Mouse (Mus musculus) midbrain, postnatal 0 days (tissue): ENCODE results near the gene Senp7. TPM values are rescaled to one million over a fixed set of nuclear protein-coding genes. Genes with fewer than 3 reads are reported as not detected.
"Not testable (repeated sequence)": the region's sequence is repeated elsewhere in the genome, so short reads cannot be mapped to it uniquely, and the experiment has no call there.

Experiments
- ATAC-seq: fragments of 200-750 bp; cut with Nextera tagmentation; 2 replicates; pipeline ENCODE4 v1.8.0; 2017; ENCODE audit warnings: moderate number of reproducible peaks, mild to moderate bottlenecking, moderate TSS enrichment, moderate library complexity; ENCODE audit not compliant: low FRiP score
- DNase-seq: peaks from one replicate; pipeline ENCODE4 v3.0.0-alpha.2; 2015; ENCODE audit warnings: low spot score
- H3K27ac ChIP-seq: fragments of 300-500 bp; sonication (generic); 2 replicates; pipeline ENCODE4 v1.5.1; 2014; ENCODE audit warnings: low read depth, mild to moderate bottlenecking, low read length, mixed read lengths
- H3K27me3 ChIP-seq: fragments of 300-500 bp; sonication (generic); 2 replicates; pipeline ENCODE4 v1.6.1; 2014; ENCODE audit warnings: low read length, control low read depth, mixed read lengths; ENCODE audit not compliant: insufficient read depth
- H3K36me3 ChIP-seq: fragments of 300-500 bp; sonication (generic); 2 replicates; pipeline ENCODE4 v1.6.1; 2014; ENCODE audit warnings: low read length, control low read depth, mixed read lengths; ENCODE audit not compliant: insufficient read depth
- H3K4me1 ChIP-seq: fragments of 300-500 bp; sonication (generic); 2 replicates; pipeline ENCODE4 v1.6.1; 2014; ENCODE audit warnings: mild to moderate bottlenecking, control low read depth, antibody characterized with exemption, low read length, mixed read lengths; ENCODE audit not compliant: insufficient read depth
- H3K4me2 ChIP-seq: fragments of 300-500 bp; sonication (generic); 2 replicates; pipeline ENCODE4 v1.6.1; 2014; ENCODE audit warnings: low read depth, mild to moderate bottlenecking, low read length, mixed read lengths; ENCODE audit not compliant: poor library complexity, severe bottlenecking
- H3K4me3 ChIP-seq: fragments of 300-500 bp; sonication (generic); 2 replicates; pipeline ENCODE4 v1.5.1; 2014; ENCODE audit warnings: low read depth, mild to moderate bottlenecking, low read length, moderate library complexity
- H3K9ac ChIP-seq: fragments of 300-500 bp; sonication (generic); replicated peaks from 2 replicates; pipeline ENCODE4 v1.6.1; 2014; ENCODE audit warnings: mild to moderate bottlenecking, low read length, moderate library complexity, mixed read lengths; ENCODE audit not compliant: poor library complexity, severe bottlenecking
- H3K9me3 ChIP-seq: fragments of 300-500 bp; sonication (generic); 2 replicates; pipeline ENCODE4 v1.6.1; 2016; ENCODE audit warnings: low read length, control low read depth
- CTCF ChIP-seq: IDR thresholded peaks from 2 replicates; pipeline ENCODE4 v1.5.1; 2016; ENCODE audit warnings: antibody characterized with exemption, mild to moderate bottlenecking
- WGBS: fragments of 180-500 bp; shearing (Covaris S2); extraction: QIAGEN DNeasy Blood & Tissue Kit; methylation state at CpG from one replicate; pipeline ENCODE4 v1.1.7; 2014; 5-methylcytosine and 5-hydroxymethylcytosine counted together
- polyA plus RNA-seq: library from polyadenylated mRNA; unstranded; fragments of >200 nt; fragmentation: Nextera tagmentation; extraction: Ambion mirVana; gene quantifications from 2 replicates; pipeline ENCODE4 v1.2.1, GENCODE M21; 2015
- total RNA-seq: library from RNA; depleted of rRNA; stranded (reverse); fragments of >200 nt; gene quantifications from 2 replicates; pipeline ENCODE4 v1.2.3, GENCODE M21; 2014

The Senp7 gene
- total and polyA plus RNA-seq, 2 experiments from 2014 or later = 26.7 to 34.7 TPM

GRCm38 (mm10) chr16:56090385-56090784 lies 42.2 kb downstream of the Senp7 start:
- H3K4me1 ChIP-seq = no peaks in the 10 kb centered on the region
- H3K9ac ChIP-seq = no peak overlapping the region
- H3K36me3 ChIP-seq = 0 out of 2 replicates have a peak, but pooled peaks cover 6% of the 10 kb centered on the region
- H3K4me3 ChIP-seq = no peak overlapping the region
- H3K4me2 ChIP-seq = no peak overlapping the region
- no peak for TF ChIP-seq CTCF
- H3K27me3 ChIP-seq = no peaks in the 10 kb centered on the region
- DNase-seq (no peak), ATAC-seq (no peak)
- no peaks in the 10 kb centered on the region for H3K9me3 ChIP-seq
- 92% methylated on average over 2 of the region's 2 CpGs for WGBS
- H3K27ac ChIP-seq = no peak overlapping the region

GRCm38 (mm10) chr16:56096401-56097018 lies 48.4 kb downstream of the Senp7 start:
- H3K36me3 ChIP-seq = peaks cover 15% of the 10 kb centered on the region

GRCm38 (mm10) chr16:56115706-56116105 lies 67.6 kb downstream of the Senp7 start:
- Histone ChIP-seq H3K27ac (no peak overlapping the region), H3K27me3 (no peaks in the 10 kb centered on the region), H3K9ac (no peak overlapping the region), H3K36me3 (0 out of 2 replicates have a peak, but pooled peaks cover 4% of the 10 kb centered on the region), H3K4me3 (no peak overlapping the region), H3K4me2 (no peak overlapping the region), H3K9me3 (no peaks in the 10 kb centered on the region), H3K4me1 (no peaks in the 10 kb centered on the region)
- 72% methylated on average over 3 of the region's 3 CpGs for WGBS
- ATAC-seq (no peak), DNase-seq (no peak)
- TF ChIP-seq CTCF = no peak

More at GRCm38 (mm10) chr16:56096401-56097018, 48.4 kb downstream of the Senp7 start:
- H3K4me3 ChIP-seq, H3K9me3 ChIP-seq, H3K9ac ChIP-seq, H3K4me1 ChIP-seq, DNase-seq, H3K4me2 ChIP-seq, H3K27ac ChIP-seq, H3K27me3 ChIP-seq, ATAC-seq: not testable (repeated sequence)

- H3K9ac ChIP-seq = no peak overlapping the region
- H3K36me3 ChIP-seq = 0 out of 2 replicates have a peak, but pooled peaks cover 6% of the 10 kb centered on the region
- no peaks in the 10 kb centered on the region for H3K9me3 ChIP-seq
- H3K4me1 ChIP-seq = no peaks in the 10 kb centered on the region
- ATAC-seq (no peak), DNase-seq (no peak)
- H3K27ac ChIP-seq = no peak overlapping the region
- 89% methylated on average over 5 of the region's 5 CpGs for WGBS
- no peaks in the 10 kb centered on the region for H3K27me3 ChIP-seq
- no peak for TF ChIP-seq CTCF
- no peak overlapping the region for H3K4me3 ChIP-seq
- H3K4me2 ChIP-seq = no peak overlapping the region
Measured at GRCm38 (mm10) chr16:56116155-56116554, 68.0 kb downstream of the Senp7 start.

- Histone ChIP-seq H3K9me3 (no peaks in the 10 kb centered on the region), H3K4me1 (no peaks in the 10 kb centered on the region), H3K36me3 (peaks cover 8% of the 10 kb centered on the region; the same call in 1 of the 2 replicates), H3K9ac (no peak overlapping the region), H3K27ac (no peak overlapping the region), H3K4me3 (no peak overlapping the region), H3K4me2 (no peak overlapping the region), H3K27me3 (no peaks in the 10 kb centered on the region)
- no peak for TF ChIP-seq CTCF
- ATAC-seq (no peak), DNase-seq (no peak)
- WGBS = 93% methylated on average over 10 of the region's 10 CpGs
Measured at GRCm38 (mm10) chr16:56117327-56118180, 69.4 kb downstream of the Senp7 start.

- H3K36me3 ChIP-seq = peaks cover 19% of the 10 kb centered on the region
- H3K27ac ChIP-seq = no peak overlapping the region
- H3K4me2 ChIP-seq = no peak overlapping the region
- ATAC-seq = no peak
- WGBS = 91% methylated on average over 5 of the region's 5 CpGs
- no peak for DNase-seq
- H3K9me3 ChIP-seq = no peaks in the 10 kb centered on the region
- no peaks in the 10 kb centered on the region for H3K4me1 ChIP-seq
- no peaks in the 10 kb centered on the region for H3K27me3 ChIP-seq
- H3K9ac ChIP-seq = no peak overlapping the region
- TF ChIP-seq CTCF = no peak
- H3K4me3 ChIP-seq = no peak overlapping the region
Measured at GRCm38 (mm10) chr16:56122517-56122916, 74.4 kb downstream of the Senp7 start.
